Mouse (Mus musculus) left cerebral cortex, adult 11 months (tissue): Measurements from ENCODE around the gene Sox9.

ENCODE experiments used
- DNase-seq: peaks from one replicate; pipeline ENCODE4 v3.0.0; 2022; ENCODE audit warnings: low spot score

Sox9 gene

GRCm38 (mm10) chr11:112781994-112782356 lies at the start of gene Sox9:
TSS of gene Sox9 (plus strand) at chr11:112782224.
- peak; percentile 54 for DNase-seq

- DNase-seq: peak; percentile 1
These were observed 49.6 kb upstream of the Sox9 start for GRCm38 (mm10) chr11:112732401-112732800.

- DNase-seq: no peak
These were observed 45.0 kb upstream of the Sox9 start for GRCm38 (mm10) chr11:112737071-112737470.

- no peak for DNase-seq
These were observed 42.3 kb upstream of the Sox9 start for GRCm38 (mm10) chr11:112739681-112740080.

- no peak for DNase-seq
These were observed 25.5 kb upstream of the Sox9 start for GRCm38 (mm10) chr11:112756516-112756915.

GRCm38 (mm10) chr11:112758056-112758455 lies 24.0 kb upstream of the Sox9 start:
- DNase-seq: no peak

GRCm38 (mm10) chr11:112766956-112767355 lies 15.1 kb upstream of the Sox9 start:
- DNase-seq: no peak

GRCm38 (mm10) chr11:112767531-112768041 lies 14.4 kb upstream of the Sox9 start:
- DNase-seq: no peak

- DNase-seq: no peak
These were observed 9.2 kb upstream of the Sox9 start for GRCm38 (mm10) chr11:112772791-112773355.

- no peak for DNase-seq
These were observed 2.3 kb upstream of the Sox9 start for GRCm38 (mm10) chr11:112779762-112780161.

GRCm38 (mm10) chr11:112780394-112780920 lies 1.6 kb upstream of the Sox9 start:
- DNase-seq: no peak

- no peak for DNase-seq
These were observed 751 bp upstream of the Sox9 start for GRCm38 (mm10) chr11:112781035-112781911.

GRCm38 (mm10) chr11:112782357-112783121 lies 515 bp downstream of the Sox9 start:
- no peak for DNase-seq

- DNase-seq: no peak
These were observed 1.6 kb downstream of the Sox9 start for GRCm38 (mm10) chr11:112783401-112784346.

GRCm38 (mm10) chr11:112784347-112784902 lies 2.4 kb downstream of the Sox9 start:
- no peak for DNase-seq

- DNase-seq: no peak
These were observed 2.9 kb downstream of the Sox9 start for GRCm38 (mm10) chr11:112784903-112785381.

- DNase-seq: no peak
These were observed 3.6 kb downstream of the Sox9 start for GRCm38 (mm10) chr11:112785581-112785980.

- no peak for DNase-seq
These were observed 4.4 kb downstream of the Sox9 start for GRCm38 (mm10) chr11:112786427-112786826.

GRCm38 (mm10) chr11:112788296-112788695 lies 6.3 kb downstream of the Sox9 start:
- DNase-seq: no peak

GRCm38 (mm10) chr11:112796379-112796778 lies 14.4 kb downstream of the Sox9 start:
- DNase-seq: no peak
